Mouse (Mus musculus) CD4-positive, CD25-positive, alpha-beta regulatory T cell, adult 4 months (primary cell): ENCODE results near the gene Far2. TPM values are rescaled to one million over a fixed set of nuclear protein-coding genes. Genes with fewer than 3 reads are reported as not detected.

Source experiments
- ATAC-seq: one replicate; pipeline ENCODE4 v1.8.0; 2017
- polyA plus RNA-seq, 2 experiments: library from polyadenylated mRNA; unstranded; fragments of 100-300 nt; shearing (Covaris generic); gene quantifications; one replicate each; pipeline ENCODE4 v1.2.1; 2017

Gene Far2
- polyA plus RNA-seq, 2 experiments from 2014 or later = 3.0 to 5.3 TPM

GRCm38 (mm10) chr6:148222686-148223085 lies 175.6 kb downstream of the Far2 start:
- no peak for ATAC-seq

- ATAC-seq = no peak
These were observed 180.5 kb downstream of the Far2 start for GRCm38 (mm10) chr6:148227542-148227941.

Other genes with a start within 250 kb of the Far2 start
- 100 to 1,000 TPM; 165 to 174 TPM for gene Ergic2, start 165.1 kb downstream of the Far2 start, polyA plus RNA-seq